Mouse (Mus musculus): ENCODE measurements around the gene Wdr89.

Gene Wdr89

GRCm38 (mm10) chr12:75622835-75623234, 46.5 kb downstream of the Wdr89 start:
- in situ Hi-C loops (cut with MboI, MseI), result no loop called here

- in situ Hi-C loops (cut with MboI, MseI), result no loop called here
These were observed 52.5 kb downstream of the Wdr89 start for GRCm38 (mm10) chr12:75616841-75617240.

- in situ Hi-C loops (cut with MboI, MseI), result no loop called here
These were observed 53.1 kb downstream of the Wdr89 start for GRCm38 (mm10) chr12:75616158-75616791.

- in situ Hi-C loops (cut with MboI, MseI), result no loop called here
These were observed 53.8 kb downstream of the Wdr89 start for GRCm38 (mm10) chr12:75615556-75615955.

GRCm38 (mm10) chr12:75612711-75613110, 56.6 kb downstream of the Wdr89 start:
- in situ Hi-C loops (cut with MboI, MseI), result no loop called here

GRCm38 (mm10) chr12:75599490-75599889, 69.8 kb downstream of the Wdr89 start:
- in situ Hi-C loops (cut with MboI, MseI), result loop anchor here (5.0 kb wide), 1 partner anchor 68 kb away; the partner anchor contains the start of gene Wdr89

- in situ Hi-C loops (cut with MboI, MseI), result loop anchor here (5.0 kb wide), 1 partner anchor 68 kb away; the partner anchor contains the start of gene Wdr89
These were observed 70.3 kb downstream of the Wdr89 start for GRCm38 (mm10) chr12:75598988-75599387.

- in situ Hi-C loops (cut with MboI, MseI), result loop anchor here (5.0 kb wide), 1 partner anchor 70 kb away; the partner anchor contains the start of gene Wdr89
These were observed 71.6 kb downstream of the Wdr89 start for GRCm38 (mm10) chr12:75597707-75598106.

GRCm38 (mm10) chr12:75596154-75597002, 73.0 kb downstream of the Wdr89 start, which contains the start of gene Ppp2r5e:
TSS of gene Ppp2r5e (minus strand) at chr12:75596245.
- in situ Hi-C loops (cut with MboI, MseI), result loop anchor here (5.0 kb wide), 1 partner anchor 71 kb away; the partner anchor contains the start of gene Wdr89

GRCm38 (mm10) chr12:75595291-75596153, 73.8 kb downstream of the Wdr89 start:
- in situ Hi-C loops (cut with MboI, MseI), result loop anchor here (5.0 kb wide), 1 partner anchor 72 kb away; the partner anchor contains the start of gene Wdr89

- in situ Hi-C loops (cut with MboI, MseI), result no loop called here
These were observed 74.9 kb downstream of the Wdr89 start for GRCm38 (mm10) chr12:75594404-75594803.

- in situ Hi-C loops (cut with MboI, MseI), result no loop called here
These were observed 75.5 kb downstream of the Wdr89 start for GRCm38 (mm10) chr12:75593817-75594216.

GRCm38 (mm10) chr12:75587501-75587900, 81.8 kb downstream of the Wdr89 start:
- in situ Hi-C loops (cut with MboI, MseI), result no loop called here

- in situ Hi-C loops (cut with MboI, MseI), result no loop called here
These were observed 85.6 kb downstream of the Wdr89 start for GRCm38 (mm10) chr12:75583776-75584175.

Data from regulatory T cell (primary cell).